Mouse (Mus musculus) neutrophil, adult 59 days (primary cell): ENCODE results near the gene Tgm4. TPM values are rescaled to one million over a fixed set of nuclear protein-coding genes. Genes with fewer than 3 reads are reported as not detected.

ENCODE experiments used
- total RNA-seq, 2 experiments: library from RNA; stranded (reverse); gene quantifications; 1 replicate in 1 of 2; 2 replicates in 1 of 2; pipeline ENCODE4 v1.2.4; 2023

Gene Tgm4
- not detected for total RNA-seq

DNA sequence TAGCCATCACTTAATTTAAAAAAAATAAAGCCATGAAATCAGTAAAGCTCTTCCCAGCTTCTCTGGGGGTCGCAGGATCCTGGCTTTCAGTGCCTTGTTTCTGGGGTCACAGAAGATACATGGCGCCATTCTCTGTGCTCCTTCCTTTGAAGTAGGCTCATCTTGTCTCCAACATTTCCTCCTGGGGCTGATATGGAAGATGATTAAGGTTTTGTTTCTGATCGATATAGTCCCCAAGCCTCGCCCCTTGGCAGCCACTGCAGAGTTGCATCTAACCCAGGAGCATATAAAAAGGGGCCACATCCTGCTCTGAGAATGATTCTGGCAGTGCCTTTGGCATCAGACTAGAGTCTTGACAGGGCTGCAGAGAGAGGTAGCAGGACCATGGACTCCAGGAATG lies at the start of gene Tgm4:
Gene Tgm4, plus strand, starts transcription at position 301 of the 400 bp plus-strand sequence.

DNA sequence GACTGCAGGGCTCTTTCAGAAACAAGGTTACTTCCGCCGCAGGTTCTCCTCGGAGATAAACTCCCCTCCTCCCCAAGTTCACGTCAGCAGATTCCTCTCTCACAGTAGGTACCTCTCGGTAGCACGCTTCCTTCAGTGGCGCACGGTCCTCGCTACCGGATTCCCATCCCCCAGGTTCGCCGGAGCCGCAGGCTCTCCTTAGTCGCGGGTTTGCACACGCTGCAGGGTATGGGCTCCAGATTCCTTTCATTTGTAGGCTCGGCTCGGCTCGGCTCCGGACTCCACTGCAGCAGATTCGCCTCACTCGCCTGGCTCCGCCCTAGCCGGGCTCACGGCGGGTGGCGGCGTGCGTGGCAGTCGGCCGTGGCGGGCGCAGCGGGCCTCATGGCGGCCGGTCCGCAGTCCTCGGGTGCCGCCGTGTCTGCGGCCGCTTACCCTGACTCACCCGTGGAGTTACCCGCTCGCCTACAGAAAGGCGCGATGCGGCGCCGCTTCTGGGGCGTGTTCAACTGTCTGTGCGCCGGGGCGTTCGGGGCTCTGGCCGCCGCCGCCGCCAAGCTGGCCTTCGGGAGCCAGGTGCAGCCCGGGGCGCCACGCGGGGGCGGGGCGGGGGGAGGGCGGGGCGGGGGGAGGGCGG lies 13.4 kb upstream of the Tgm4 start, which contains the start of gene Tmem42:
Gene Tmem42, plus strand, starts transcription at position 332 of the 637 bp plus-strand sequence.

DNA sequence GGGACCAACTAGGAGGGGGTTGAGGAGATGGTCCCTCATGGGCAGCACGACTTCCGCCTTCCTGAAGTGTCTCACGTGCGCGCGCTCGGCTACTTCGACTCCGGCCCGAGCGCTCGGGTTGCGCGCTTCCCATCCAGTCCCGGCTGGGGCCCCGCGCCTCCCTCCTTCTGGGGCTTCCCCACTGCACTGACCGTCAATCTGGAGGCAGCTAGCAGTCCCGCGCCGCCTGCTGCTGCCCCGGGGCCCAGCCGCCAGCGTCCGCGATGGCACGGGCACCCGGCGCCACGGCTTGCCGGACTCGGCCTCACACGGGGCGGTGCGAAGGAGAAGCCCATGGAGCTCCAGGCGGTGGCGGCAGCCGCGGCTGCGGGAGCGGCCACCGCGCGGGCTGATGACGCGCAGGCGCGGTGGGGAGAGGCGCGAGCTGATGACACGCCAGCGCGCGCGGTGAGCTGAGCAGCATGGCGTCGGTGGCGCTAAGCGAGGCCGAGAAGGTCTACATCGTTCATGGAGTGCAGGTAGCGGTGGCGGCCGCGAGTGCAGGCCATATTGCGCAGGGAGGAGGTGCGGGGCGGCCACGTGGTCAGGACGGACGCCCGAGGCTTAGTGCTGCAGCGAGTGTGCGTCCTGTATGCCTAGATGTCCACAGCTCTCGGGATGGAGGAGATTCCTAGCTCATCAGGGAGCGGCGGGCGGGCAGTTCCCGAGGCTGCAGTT lies 78.4 kb downstream of the Tgm4 start, which contains the start of the genes Zdhhc3 and Exosc7:
Gene Zdhhc3, minus strand, starts transcription at position 401 of the 717 bp plus-strand sequence.
Gene Exosc7, plus strand, starts transcription at position 411 of the 717 bp plus-strand sequence.

Other genes starting within 250 kb of the Tgm4 start
- gene Tcaim, start 229.2 kb upstream of the Tgm4 start, total RNA-seq = 1 to 10 TPM; 4.4 to 6.0 TPM
- not detected for gene Gm35549, start 190.7 kb upstream of the Tgm4 start, total RNA-seq
- 100 to 1,000 TPM; 100 to 107 TPM for gene Zfp445, start 168.7 kb upstream of the Tgm4 start, total RNA-seq
- gene Zkscan7, start 149.0 kb upstream of the Tgm4 start, total RNA-seq = under 1 TPM; 0.49 to 0.87 TPM
- gene Zfp105, start 111.7 kb upstream of the Tgm4 start, total RNA-seq = under 1 TPM; 0.44 to 0.86 TPM
- gene 1110059G10Rik, start 83.7 kb upstream of the Tgm4 start, total RNA-seq = 10 to 100 TPM; 23.2 to 25.3 TPM
- gene Kif15, start 83.7 kb upstream of the Tgm4 start, total RNA-seq = 10 to 100 TPM; 60.1 to 86.8 TPM
- 1 to 10 TPM; 3.7 to 6.0 TPM for gene Tmem42, start 13.4 kb upstream of the Tgm4 start, total RNA-seq
- 100 to 1,000 TPM; 105 to 116 TPM for gene Zdhhc3, start 78.5 kb downstream of the Tgm4 start, total RNA-seq
- gene Exosc7, start 78.5 kb downstream of the Tgm4 start, total RNA-seq = 10 to 100 TPM; 26.9 to 29.5 TPM
- gene Clec3b, start 116.2 kb downstream of the Tgm4 start, total RNA-seq = not detected
- gene Cdcp1, start 181.3 kb downstream of the Tgm4 start, total RNA-seq = under 1 TPM in 1 of 2 experiments, not detected in 1; 0.13 TPM
- gene Tmem158, start 226.0 kb downstream of the Tgm4 start, total RNA-seq = under 1 TPM; 0.27 to 0.35 TPM